In the genomic region with DNA sequence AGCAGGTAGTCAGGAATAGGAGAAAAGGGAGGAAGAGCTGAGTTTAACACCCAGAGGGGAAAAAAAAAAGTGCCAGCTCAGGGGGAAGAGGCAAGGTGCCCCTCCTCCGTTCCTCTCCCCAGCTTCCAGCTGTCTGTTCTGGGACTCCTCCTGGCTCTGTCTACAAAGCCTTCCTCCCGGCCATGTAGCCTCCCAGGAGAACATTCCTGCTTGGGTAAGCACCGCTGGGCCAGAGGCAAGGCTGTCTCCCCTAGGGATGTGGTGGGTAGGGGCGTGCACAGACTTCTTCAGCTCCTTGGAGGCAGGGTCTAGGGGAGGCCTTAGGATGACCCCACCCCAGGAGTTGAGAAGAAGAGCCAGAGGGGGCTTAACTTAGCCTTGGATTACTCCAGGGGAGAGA, we compare ENCODE assay signal across 22 mouse cellular contexts. TPM values are rescaled to one million over a fixed set of nuclear protein-coding genes. Genes with fewer than 3 reads are reported as not detected.
A peak's percentile ranks its signal among the peaks of the same experiment; 100 is the strongest.
DNase-seq lines count a peak whose midpoint lies in the region; ATAC-seq and TF ChIP-seq lines count a peak whose summit lies in the region.
"Had no signal": no experiment of that assay in that cellular context is flagged by ENCODE, and none has a peak within 500 bp of the region (broad histone marks: within the 10 kb centered on the region; RNA-seq: fewer than 3 reads in every experiment).

No protein-coding gene starts in this region.

- TF ChIP-seq CTCF in gastrocnemius, adult 2 months (IDR thresholded peaks at IDR 0.05) = no peak

- H3K27ac ChIP-seq in gastrocnemius, adult 2 months = peak overlapping the region; percentile 49
- peak overlapping the region; percentile 81 for H3K27ac ChIP-seq in heart, embryonic 15.5 days
- H3K27ac ChIP-seq in limb, embryonic 10.5 days = peak overlapping the region; percentile 87
- H3K27ac ChIP-seq: hindbrain, embryonic 12.5 days; limb, embryonic 13.5 days; liver, embryonic 15.5 days; neural tube, embryonic 12.5 days had no signal

- intact Hi-C loops in gastrocnemius, adult 2 months (cut with DNase I) = no loop called here

- no peak for ATAC-seq in heart, embryonic 15.5 days (replicated peaks; ENCODE audit: insufficient number of reproducible peaks, insufficient read depth, low FRiP score, low read depth)
- ATAC-seq: forebrain, postnatal 0 days; midbrain, embryonic 16.5 days had no signal

- no peaks in the 10 kb centered on the region for H3K27me3 ChIP-seq in heart, embryonic 15.5 days
- peaks cover 3% of the 10 kb centered on the region; the same call in 1 of the 2 replicates for H3K27me3 ChIP-seq in limb, embryonic 10.5 days (ENCODE audit: low read depth, poor library complexity, severe bottlenecking)

- no peak overlapping the region for H3K9ac ChIP-seq in heart, embryonic 15.5 days
- H3K9ac ChIP-seq: forebrain, postnatal 0 days; hindbrain, embryonic 12.5 days; limb, embryonic 13.5 days; liver, embryonic 15.5 days; neural tube, embryonic 12.5 days had no signal

- DNase-seq in gastrocnemius, adult 2 months = no peak
- no peak for DNase-seq in gastrocnemius, adult 8-10 months (ENCODE audit: low spot score in 2 of 2)
- no peak for DNase-seq in heart, postnatal 4 days
- DNase-seq in MN1 (ENCODE audit: low spot score) = peak; percentile 65
- no peak for DNase-seq in limb, embryonic 10.5 days (ENCODE audit: low spot score)
- no peak for DNase-seq in left cerebral cortex, adult 18-20 months (ENCODE audit: low spot score in 2 of 2)
- no peak for DNase-seq in T-cell, adult 2 months (ENCODE audit: low spot score)
- DNase-seq: adrenal gland, adult 2 months; embryo, embryonic 11 days; forebrain, postnatal 0 days; gastrocnemius, postnatal 10 days; kidney, postnatal 25 days; lung, postnatal 10 days; right cerebral cortex, postnatal 14 days; thymus, postnatal 14 days had no signal

- 39% methylated on average over 4 of the region's 4 CpGs for WGBS in heart, embryonic 15.5 days
- WGBS in limb, embryonic 10.5 days = 38% methylated on average over 4 of the region's 4 CpGs

- H3K36me3 ChIP-seq in heart, embryonic 15.5 days = no peaks in the 10 kb centered on the region
- H3K36me3 ChIP-seq in limb, embryonic 10.5 days = no peaks in the 10 kb centered on the region
- H3K36me3 ChIP-seq: hindbrain, embryonic 12.5 days; limb, embryonic 13.5 days; liver, embryonic 15.5 days; neural tube, embryonic 12.5 days had no signal

- H3K4me2 ChIP-seq in heart, embryonic 15.5 days = no peak overlapping the region
- H3K4me2 ChIP-seq: hindbrain, embryonic 12.5 days; limb, embryonic 13.5 days; liver, embryonic 15.5 days; neural tube, embryonic 12.5 days had no signal

- no peak overlapping the region for H3K4me3 ChIP-seq in gastrocnemius, adult 2 months
- H3K4me3 ChIP-seq in heart, embryonic 15.5 days = no peak overlapping the region
- no peak overlapping the region for H3K4me3 ChIP-seq in limb, embryonic 10.5 days
- H3K4me3 ChIP-seq: hindbrain, embryonic 12.5 days; limb, embryonic 13.5 days; liver, embryonic 15.5 days; neural tube, embryonic 12.5 days had no signal

- H3K9me3 ChIP-seq in heart, embryonic 15.5 days (replicated peaks) = no peaks in the 10 kb centered on the region
- no peaks in the 10 kb centered on the region for H3K9me3 ChIP-seq in limb, embryonic 10.5 days (replicated peaks)
- H3K9me3 ChIP-seq: hindbrain, embryonic 12.5 days; limb, embryonic 13.5 days; liver, embryonic 15.5 days; neural tube, embryonic 12.5 days had no signal

- H3K4me1 ChIP-seq in heart, embryonic 15.5 days (replicated peaks) = peaks cover 100% of the 10 kb centered on the region
- peaks cover 99% of the 10 kb centered on the region for H3K4me1 ChIP-seq in limb, embryonic 10.5 days
- H3K4me1 ChIP-seq: liver, embryonic 15.5 days had no signal

RNA-seq across cellular contexts. Expression of a gene that starts 26.5 kb away (rescaled TPM):
- total RNA-seq in gastrocnemius, adult 2 months (2021) = 1 to 10 TPM; 1.4 to 2.9 TPM
- total RNA-seq in gastrocnemius, adult 8-10 months (2022) = 1 to 10 TPM; 1.1 to 2.4 (median 1.8) TPM
- polyA plus RNA-seq in heart, embryonic 15.5 days (2015; fragmentation: Nextera tagmentation; extraction: Ambion mirVana) = 11.7 TPM in 2 replicates
- 10 to 100 TPM; 42.1 to 43.3 TPM for total RNA-seq in heart, postnatal 4 days (2021)
- 10.2 and 11.8 TPM in 2 replicates for polyA plus RNA-seq in limb, embryonic 10.5 days (2016; fragmentation: Nextera tagmentation; extraction: Ambion mirVana)
- 10 to 100 TPM in 1 of 2 experiments, 1 to 10 TPM in 1; 9.3 to 10.3 TPM for total RNA-seq in left cerebral cortex, adult 18-20 months (2021)
- total RNA-seq: MEL had no signal

RNA-seq across cellular contexts. Expression of a gene that starts 52.3 kb away (rescaled TPM):
- total RNA-seq in gastrocnemius, adult 2 months (2021) = 1 to 10 TPM; 1.4 to 2.7 TPM
- total RNA-seq in gastrocnemius, adult 8-10 months (2022) = 1 to 10 TPM; 1.0 to 2.2 (median 1.7) TPM
- polyA plus RNA-seq in heart, embryonic 15.5 days (2015; fragmentation: Nextera tagmentation; extraction: Ambion mirVana) = 4.5 and 9.2 TPM in 2 replicates
- 1 to 10 TPM; 6.9 to 8.2 TPM for total RNA-seq in heart, postnatal 4 days (2021)
- polyA plus RNA-seq in limb, embryonic 10.5 days (2016; fragmentation: Nextera tagmentation; extraction: Ambion mirVana) = 7.0 and 8.0 TPM in 2 replicates
- total RNA-seq in left cerebral cortex, adult 18-20 months (2021) = 10 to 100 TPM; 11.1 to 12.4 TPM
